Mouse (Mus musculus): ENCODE results near the gene Plekhs1.
"Not testable (repeated sequence)": the region's sequence is repeated elsewhere in the genome, so short reads cannot be mapped to it uniquely, and the experiment has no call there.

Plekhs1 gene

DNA sequence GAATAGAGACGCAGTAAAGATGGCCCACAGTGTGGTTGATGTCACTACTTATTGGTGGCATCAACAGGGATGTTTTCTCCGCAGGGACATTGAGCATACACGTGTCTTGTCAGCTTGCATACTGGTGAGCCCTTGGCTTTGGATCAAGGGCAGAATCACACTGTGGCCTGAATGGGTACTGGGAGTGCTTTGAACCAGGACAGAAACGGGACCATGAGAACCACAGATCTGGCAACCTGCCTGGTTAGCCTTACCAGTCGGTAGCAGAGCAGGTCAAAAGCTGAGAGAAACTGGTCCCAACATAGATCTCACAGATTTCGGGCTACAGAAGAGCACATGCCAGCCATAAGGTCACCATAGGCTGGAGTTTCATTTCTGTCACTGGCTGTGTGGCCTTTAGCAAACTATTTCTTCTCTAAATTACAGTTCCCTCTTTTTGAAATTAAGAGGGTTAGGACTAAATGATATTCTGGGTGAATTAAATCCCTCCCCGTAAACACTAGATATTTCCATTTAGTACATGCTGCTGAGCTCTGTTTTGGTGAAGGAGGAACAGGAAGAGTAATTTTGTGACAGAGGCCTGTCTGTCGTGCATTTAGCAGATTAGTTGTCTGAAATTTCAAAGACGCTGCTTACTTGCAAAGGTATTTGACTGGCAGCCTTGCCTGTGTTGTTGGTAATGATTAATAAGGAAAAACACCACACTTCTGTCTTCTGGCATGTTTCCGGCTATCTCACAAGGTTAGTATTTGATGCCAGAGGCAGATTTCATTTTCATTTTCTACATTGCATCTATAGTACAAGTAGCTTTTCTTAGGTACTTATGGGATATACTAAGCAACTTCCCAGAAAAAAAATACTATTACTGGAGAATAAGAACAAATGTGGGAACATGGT lies 2.0 kb upstream of the Plekhs1 start:
- DNase-seq: peak; percentile 69 to 71

- DNase-seq: no peak
These were observed 1.2 kb upstream of the Plekhs1 start for GRCm38 (mm10) chr19:56460241-56460640.

DNA sequence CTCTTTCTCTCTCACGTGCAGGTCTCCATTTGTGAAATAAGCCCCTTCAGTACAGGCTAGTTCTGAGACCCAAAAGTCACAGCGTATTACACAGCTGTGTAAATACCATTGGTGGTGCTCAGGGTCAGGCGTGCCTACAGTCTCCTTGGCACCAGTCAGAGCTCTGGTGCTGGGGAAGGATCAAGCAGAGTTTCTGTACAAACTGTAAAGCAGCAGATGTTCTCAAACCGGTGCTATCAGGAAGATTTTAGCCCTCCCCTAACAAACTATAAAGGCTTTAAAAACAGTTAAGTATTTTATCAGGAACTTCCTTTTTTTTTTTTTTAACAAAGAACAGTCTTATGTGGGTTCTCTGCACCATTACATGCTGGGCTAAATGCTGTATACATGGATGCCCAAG lies 1.3 kb downstream of the Plekhs1 start:
- DNase-seq: no peak

- no peak for DNase-seq
These were observed 5.0 kb downstream of the Plekhs1 start for GRCm38 (mm10) chr19:56466486-56466885.

GRCm38 (mm10) chr19:56470286-56471020 lies 9.0 kb downstream of the Plekhs1 start:
- no peak for DNase-seq

DNA sequence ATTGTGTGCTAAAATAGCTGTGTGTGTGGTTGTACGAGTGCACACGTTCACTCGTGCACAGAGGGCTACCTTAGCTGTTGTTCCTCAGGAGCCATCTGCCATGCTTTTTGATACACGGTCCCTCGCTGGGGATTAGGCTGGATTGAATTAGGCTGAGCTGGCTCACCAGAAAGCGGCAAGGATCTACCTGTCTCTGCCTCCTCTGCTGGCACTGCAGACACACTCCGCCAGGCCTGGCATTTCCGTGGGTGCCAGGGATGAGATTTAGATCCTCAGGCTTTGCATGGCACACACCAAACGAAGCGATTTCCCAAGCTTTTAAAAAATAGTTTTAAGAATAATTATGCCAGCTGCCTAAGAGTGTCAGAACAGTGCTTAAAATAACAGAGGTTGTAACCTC lies 10.5 kb downstream of the Plekhs1 start:
- DNase-seq: no peak

GRCm38 (mm10) chr19:56474869-56475550 lies 13.6 kb downstream of the Plekhs1 start:
- peak in 1 of 2 experiments; percentile 30 for DNase-seq

GRCm38 (mm10) chr19:56476546-56476945 lies 15.1 kb downstream of the Plekhs1 start:
- no peak for DNase-seq

GRCm38 (mm10) chr19:56477253-56477652 lies 15.8 kb downstream of the Plekhs1 start:
- DNase-seq: no peak

DNA sequence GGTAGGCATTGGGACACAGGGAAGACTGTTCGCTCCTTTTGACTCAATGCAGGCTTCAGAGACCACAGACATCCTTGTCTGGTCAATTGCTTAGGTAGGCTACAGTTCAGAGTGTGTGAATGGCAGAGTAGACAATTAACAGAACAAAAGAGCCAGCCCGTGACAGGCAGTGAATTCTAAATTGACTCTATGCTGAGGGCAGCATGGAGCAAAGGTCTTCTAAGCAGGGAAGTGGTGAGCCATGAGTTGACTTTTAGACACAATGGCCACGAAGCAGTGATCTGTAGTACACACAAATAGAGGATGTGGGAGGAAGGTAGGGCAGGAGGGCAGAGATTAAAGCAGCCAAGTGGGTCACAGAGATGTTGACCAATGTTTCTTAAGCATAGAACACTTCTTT lies 16.4 kb downstream of the Plekhs1 start:
- DNase-seq: peak; percentile 40 to 54

DNA sequence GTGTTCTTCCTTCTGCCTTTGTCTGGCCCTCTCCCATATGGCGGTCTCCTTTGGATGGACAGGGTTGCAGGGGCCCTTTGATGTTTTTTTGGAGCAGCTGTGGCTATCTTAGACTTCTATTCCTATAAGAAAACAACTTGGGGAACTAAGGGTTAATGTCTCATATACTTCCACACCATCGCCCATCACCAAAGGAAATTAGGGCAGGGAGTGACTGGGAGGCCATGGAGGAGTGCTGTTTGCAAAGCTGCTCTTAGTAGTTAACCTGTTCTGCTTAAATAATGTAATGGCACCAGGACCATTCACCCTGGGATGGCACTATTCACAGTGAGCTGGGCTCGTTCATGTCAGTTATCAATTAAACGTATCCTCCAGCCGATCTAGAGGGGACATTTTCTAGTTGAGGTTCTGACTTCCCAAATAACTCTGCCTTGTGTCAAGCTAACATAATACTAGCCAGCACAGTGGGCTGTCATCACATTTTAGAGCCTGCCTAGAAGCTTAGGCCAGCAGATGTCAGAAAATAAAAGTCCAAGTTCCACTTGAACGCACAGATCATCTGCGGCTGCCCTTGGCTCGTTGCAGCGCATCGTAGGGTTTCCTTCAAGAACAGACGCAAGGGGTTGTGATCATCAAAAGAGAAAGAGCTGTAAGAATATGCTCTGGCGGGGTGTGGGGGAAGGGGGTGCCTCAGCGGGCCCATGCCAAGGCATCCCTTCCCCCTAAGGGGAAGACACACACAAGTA lies 23.4 kb downstream of the Plekhs1 start:
- DNase-seq: no peak

- peak; percentile 43 to 64 for DNase-seq
These were observed 24.2 kb downstream of the Plekhs1 start for GRCm38 (mm10) chr19:56485376-56486271.

- DNase-seq: no peak
These were observed 25.5 kb downstream of the Plekhs1 start for GRCm38 (mm10) chr19:56486926-56487325.

- no peak for DNase-seq
These were observed 25.9 kb downstream of the Plekhs1 start for GRCm38 (mm10) chr19:56487339-56487738.

GRCm38 (mm10) chr19:56489601-56490000 lies 28.2 kb downstream of the Plekhs1 start:
- DNase-seq: no peak

DNA sequence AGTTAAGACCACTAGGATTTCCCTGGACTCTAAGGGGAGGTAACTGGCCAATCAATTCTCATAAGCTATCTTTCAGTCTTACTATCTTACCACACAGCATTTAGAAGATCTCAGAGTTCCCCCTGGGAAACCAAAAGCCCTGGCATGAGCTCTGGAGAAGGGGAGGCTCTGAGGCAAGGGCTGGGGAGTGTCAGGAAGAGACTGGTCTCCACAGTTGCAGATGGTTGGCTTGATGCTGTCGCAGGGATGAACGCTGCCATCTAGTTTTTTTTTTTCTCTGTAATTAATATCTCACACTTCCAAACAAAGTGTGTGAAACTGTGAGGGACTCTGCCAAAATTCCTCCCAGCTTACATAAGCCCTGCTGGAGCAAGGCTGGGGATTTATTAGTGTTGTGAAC lies 32.7 kb downstream of the Plekhs1 start:
- not testable (repeated sequence) for DNase-seq

- DNase-seq: not testable (repeated sequence)
These were observed 41.6 kb downstream of the Plekhs1 start for GRCm38 (mm10) chr19:56503069-56503468.

- DNase-seq: not testable (repeated sequence)
These were observed 42.1 kb downstream of the Plekhs1 start for GRCm38 (mm10) chr19:56503525-56503924.

- DNase-seq: not testable (repeated sequence)
These were observed 49.8 kb downstream of the Plekhs1 start for GRCm38 (mm10) chr19:56511207-56511606.

- not testable (repeated sequence) for DNase-seq
These were observed 52.1 kb downstream of the Plekhs1 start for GRCm38 (mm10) chr19:56513527-56513926.

DNA sequence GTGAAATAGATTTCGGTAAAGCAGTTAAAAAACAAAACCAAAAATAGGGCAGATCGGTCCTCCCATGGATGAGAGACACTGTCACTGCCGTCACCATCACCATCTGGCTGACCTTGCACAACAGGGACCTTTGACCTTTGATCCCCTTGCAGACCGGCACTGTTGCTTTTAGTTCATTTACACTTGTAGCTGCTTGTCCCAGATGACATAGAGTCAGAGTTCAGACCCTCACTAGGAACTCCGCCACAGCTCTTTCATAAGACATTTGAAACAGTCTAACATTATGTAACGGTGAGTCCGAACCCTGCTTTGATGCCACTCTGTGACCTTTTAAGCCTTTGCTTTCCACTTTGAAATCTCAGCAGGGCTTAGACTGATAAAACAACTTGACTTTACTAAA lies 58.0 kb downstream of the Plekhs1 start:
- not testable (repeated sequence) for DNase-seq
